Mouse (Mus musculus) activated CD4-positive, CD25-positive, alpha-beta regulatory T cell, adult 4 months (primary cell): ENCODE measurements around the gene Gm44965. TPM values are rescaled to one million over a fixed set of nuclear protein-coding genes. Genes with fewer than 3 reads are reported as not detected.

Experiments
- polyA plus RNA-seq, 2 experiments: library from polyadenylated mRNA; unstranded; fragments of 100-300 nt; shearing (Covaris generic); gene quantifications; one replicate each; pipeline ENCODE4 v1.2.1; 2017

Gene Gm44965
- polyA plus RNA-seq, 2 experiments from 2014 or later, result not detected

Other genes with a start within 250 kb of the Gm44965 start
- gene Krba1, start 198.4 kb upstream of the Gm44965 start, polyA plus RNA-seq, result 10 to 100 TPM in 1 of 2 experiments, 1 to 10 TPM in 1; 9.8 to 11.1 TPM
- gene Zfp467, start 148.1 kb upstream of the Gm44965 start, polyA plus RNA-seq, result 1 to 10 TPM; 7.4 to 9.7 TPM
- gene Sspo, start 145.7 kb upstream of the Gm44965 start, polyA plus RNA-seq, result under 1 TPM; 0.04 to 0.55 TPM
- gene Atp6v0e2, start 56.3 kb upstream of the Gm44965 start, polyA plus RNA-seq, result not detected
- 10 to 100 TPM; 35.8 to 39.8 TPM for gene Lrrc61, start 39.1 kb upstream of the Gm44965 start, polyA plus RNA-seq
- under 1 TPM in 1 of 2 experiments, not detected in 1; 0.83 TPM for gene Rarres2, start 21.2 kb upstream of the Gm44965 start, polyA plus RNA-seq
- gene Gm45021, start 4.3 kb upstream of the Gm44965 start, polyA plus RNA-seq, result not detected
- 1 to 10 TPM; 2.1 to 3.3 TPM for gene Repin1, start 58 bp upstream of the Gm44965 start, polyA plus RNA-seq
- gene Zfp775, start 8.1 kb downstream of the Gm44965 start, polyA plus RNA-seq, result 1 to 10 TPM; 4.8 to 6.1 TPM
- gene AI854703, start 32.8 kb downstream of the Gm44965 start, polyA plus RNA-seq, result 1 to 10 TPM; 1.2 to 1.7 TPM
- 100 to 1,000 TPM in 1 of 2 experiments, 10 to 100 TPM in 1; 97.4 to 135 TPM for gene Gimap8, start 53.3 kb downstream of the Gm44965 start, polyA plus RNA-seq
- 100 to 1,000 TPM; 237 to 239 TPM for gene Gimap9, start 82.2 kb downstream of the Gm44965 start, polyA plus RNA-seq
- gene Gimap4, start 90.6 kb downstream of the Gm44965 start, polyA plus RNA-seq, result 1,000 to 10,000 TPM; 1,705 to 1,816 TPM
- gene Gimap6, start 114.3 kb downstream of the Gm44965 start, polyA plus RNA-seq, result 100 to 1,000 TPM; 849 to 944 TPM
- gene Gm28053, start 124.7 kb downstream of the Gm44965 start, polyA plus RNA-seq, result 10 to 100 TPM; 42.8 to 45.0 TPM
- gene Gimap7, start 124.7 kb downstream of the Gm44965 start, polyA plus RNA-seq, result 100 to 1,000 TPM; 444 to 529 TPM
- gene Gimap1, start 145.1 kb downstream of the Gm44965 start, polyA plus RNA-seq, result 100 to 1,000 TPM; 321 to 429 TPM
- 100 to 1,000 TPM; 198 to 220 TPM for gene Gimap5, start 152.3 kb downstream of the Gm44965 start, polyA plus RNA-seq
- gene Gimap3, start 176.9 kb downstream of the Gm44965 start, polyA plus RNA-seq, result 1,000 to 10,000 TPM; 1,102 to 1,198 TPM
- gene Tmem176a, start 247.0 kb downstream of the Gm44965 start, polyA plus RNA-seq, result 10 to 100 TPM; 14.5 to 16.2 TPM
- 10 to 100 TPM; 19.4 to 29.2 TPM for gene Tmem176b, start 247.6 kb downstream of the Gm44965 start, polyA plus RNA-seq